In the genomic region with DNA sequence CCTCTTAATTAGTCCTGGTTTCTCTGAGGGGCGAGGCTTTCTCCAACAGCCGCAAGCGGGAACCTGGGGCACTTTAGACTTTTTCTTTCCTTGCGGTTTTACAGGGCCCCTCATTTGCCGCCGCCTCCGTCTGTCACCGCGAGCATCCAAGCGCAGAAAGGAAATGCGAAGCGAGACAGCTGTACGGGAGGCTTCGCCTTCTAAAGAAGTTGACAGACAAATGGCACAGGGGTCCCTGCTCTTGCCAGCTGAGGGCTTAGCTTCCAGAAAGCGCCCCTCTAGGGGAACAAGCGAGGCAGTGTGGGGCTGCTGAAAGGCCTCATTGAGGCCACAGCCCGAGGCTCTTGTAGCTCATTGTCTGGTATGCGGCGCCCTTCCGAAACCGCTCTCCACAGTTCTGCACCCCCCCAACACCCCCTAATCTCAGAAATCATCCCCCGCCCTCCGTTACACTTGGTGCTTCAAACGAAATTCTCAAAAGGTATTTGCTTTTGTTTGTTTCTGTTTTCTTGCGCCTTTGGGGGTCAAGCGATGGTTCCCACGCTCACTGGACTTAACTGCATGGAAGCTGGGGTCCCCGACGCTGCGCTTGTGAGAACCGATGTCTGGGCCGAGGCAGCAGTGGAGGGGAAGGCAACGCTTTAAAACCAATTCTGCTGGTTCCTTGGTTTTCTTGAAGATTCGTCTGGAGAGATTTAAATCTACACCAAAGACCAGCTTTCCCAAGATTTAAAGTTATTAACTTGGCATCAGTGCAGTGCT, we compare ENCODE assay signal across 8 mouse cellular contexts. TPM values are rescaled to one million over a fixed set of nuclear protein-coding genes. Genes with fewer than 3 reads are reported as not detected.
DNase-seq lines count a peak whose midpoint lies in the region; ATAC-seq and TF ChIP-seq lines count a peak whose summit lies in the region.

No protein-coding gene starts in this region.

- H3K4me3 ChIP-seq in heart, embryonic 12.5 days = peak overlapping the region; percentile 34
- peak overlapping the region; percentile 61 for H3K4me3 ChIP-seq in E14TG2a.4 (replicated peaks; ENCODE audit: low read length)
- H3K4me3 ChIP-seq in forebrain, embryonic 13.5 days = peak overlapping the region; percentile 25
- H3K4me3 ChIP-seq in neural tube, embryonic 11.5 days (ENCODE audit: low read depth, low read length) = 0 out of 2 replicates have a peak overlapping the region, but pooled peaks have one; percentile 0

- H3K27me3 ChIP-seq in heart, embryonic 12.5 days (replicated peaks) = 0 out of 2 replicates have a peak, but pooled peaks cover 6% of the 10 kb centered on the region
- H3K27me3 ChIP-seq in E14TG2a.4 (ENCODE audit: insufficient read depth, low read length) = peaks cover 55% of the 10 kb centered on the region
- H3K27me3 ChIP-seq in forebrain, embryonic 13.5 days = no peaks in the 10 kb centered on the region
- no peaks in the 10 kb centered on the region for H3K27me3 ChIP-seq in neural tube, embryonic 11.5 days (ENCODE audit: control insufficient read depth, insufficient read depth, low read length)

- H3K36me3 ChIP-seq in heart, embryonic 12.5 days = no peaks in the 10 kb centered on the region
- H3K36me3 ChIP-seq in E14TG2a.4 (ENCODE audit: insufficient read depth, low read length) = no peaks in the 10 kb centered on the region
- no peaks in the 10 kb centered on the region for H3K36me3 ChIP-seq in forebrain, embryonic 13.5 days (ENCODE audit: poor library complexity, severe bottlenecking)
- no peaks in the 10 kb centered on the region for H3K36me3 ChIP-seq in neural tube, embryonic 11.5 days (ENCODE audit: control insufficient read depth, insufficient read depth, low read length)

- H3K4me2 ChIP-seq in heart, embryonic 12.5 days = peak overlapping the region; percentile 72
- H3K4me2 ChIP-seq in forebrain, embryonic 13.5 days = peak overlapping the region; percentile 55
- H3K4me2 ChIP-seq in neural tube, embryonic 11.5 days (ENCODE audit: low read depth) = peak overlapping the region; percentile 47

- H3K9me3 ChIP-seq in heart, embryonic 12.5 days (replicated peaks) = no peaks in the 10 kb centered on the region
- H3K9me3 ChIP-seq in E14TG2a.4 (ENCODE audit: low read length) = no peaks in the 10 kb centered on the region
- H3K9me3 ChIP-seq in forebrain, embryonic 13.5 days (replicated peaks) = no peaks in the 10 kb centered on the region
- no peaks in the 10 kb centered on the region for H3K9me3 ChIP-seq in neural tube, embryonic 11.5 days (ENCODE audit: control insufficient read depth, low read length)

- no peak for DNase-seq in heart, postnatal 14 days
- DNase-seq in liver = peak; percentile 44
- peak; percentile 84 for DNase-seq in neural tube, embryonic 11.5 days (ENCODE audit: low spot score)
- no peak for DNase-seq in ovary, postnatal 14 days (ENCODE audit: low spot score)
- DNase-seq in left cerebral cortex, postnatal 36 days (ENCODE audit: low spot score in 2 of 2) = no peak

- 7% methylated on average over 34 of the region's 34 CpGs for WGBS in heart, embryonic 12.5 days
- 1% methylated on average over 34 of the region's 34 CpGs for WGBS in forebrain, embryonic 13.5 days
- 2% methylated on average over 34 of the region's 34 CpGs for WGBS in neural tube, embryonic 11.5 days

- intact Hi-C loops in heart, postnatal 14 days (cut with DNase I) = no loop called here
- intact Hi-C loops in left cerebral cortex, postnatal 36 days (cut with DNase I) = no loop called here

- H3K9ac ChIP-seq in heart, embryonic 12.5 days = peak overlapping the region; percentile 66
- peak overlapping the region; percentile 43 for H3K9ac ChIP-seq in forebrain, embryonic 13.5 days
- H3K9ac ChIP-seq in neural tube, embryonic 11.5 days (ENCODE audit: low read length) = peak overlapping the region; percentile 44

- H3K4me1 ChIP-seq in heart, embryonic 12.5 days (replicated peaks) = peaks cover 9% of the 10 kb centered on the region
- peaks cover 18% of the 10 kb centered on the region for H3K4me1 ChIP-seq in E14TG2a.4 (replicated peaks; ENCODE audit: low read depth, low read length)
- H3K4me1 ChIP-seq in forebrain, embryonic 13.5 days = peaks cover 29% of the 10 kb centered on the region
- H3K4me1 ChIP-seq in neural tube, embryonic 11.5 days (ENCODE audit: control insufficient read depth, insufficient read depth, low read length) = peaks cover 14% of the 10 kb centered on the region

- ATAC-seq in heart, embryonic 12.5 days (ENCODE audit: insufficient number of reproducible peaks, low FRiP score) = no peak
- ATAC-seq in forebrain, embryonic 13.5 days = peak; percentile 98
- ATAC-seq in neural tube, embryonic 11.5 days (ENCODE audit: insufficient read depth, low FRiP score, low TSS enrichment) = peak; percentile 96

- TF ChIP-seq CTCF in E14TG2a.4 (conservative IDR thresholded peaks at IDR 0.05; ENCODE audit: low read length) = no peak

- H3K27ac ChIP-seq in heart, embryonic 12.5 days (ENCODE audit: poor library complexity, severe bottlenecking) = no peak overlapping the region
- H3K27ac ChIP-seq in forebrain, embryonic 13.5 days = peak overlapping the region; percentile 93
- peak overlapping the region; percentile 78 for H3K27ac ChIP-seq in neural tube, embryonic 11.5 days (ENCODE audit: low read depth, low read length)

RNA-seq across cellular contexts. Expression of a gene that starts 22.7 kb away (rescaled TPM):
- 76.1 and 80.8 TPM in 2 replicates for polyA plus RNA-seq in heart, embryonic 12.5 days (2016; fragmentation: Nextera tagmentation; extraction: Ambion mirVana)
- 10 to 100 TPM; 92.3 to 93.0 TPM for total RNA-seq in heart, postnatal 14 days (2021)
- 80.4 and 85.1 TPM in 2 replicates for polyA plus RNA-seq in forebrain, embryonic 13.5 days (2015; fragmentation: Nextera tagmentation; extraction: Ambion mirVana)
- 72.8 and 79.5 TPM in 2 replicates for polyA plus RNA-seq in neural tube, embryonic 11.5 days (2014; fragmentation: Nextera tagmentation; extraction: Ambion mirVana)
- 10 to 100 TPM; 80.1 to 93.9 TPM for total RNA-seq in left cerebral cortex, postnatal 36 days (2021)

RNA-seq across cellular contexts. Expression of a gene that starts 44.0 kb away (rescaled TPM):
- 222 and 229 TPM in 2 replicates for polyA plus RNA-seq in heart, embryonic 12.5 days (2016; fragmentation: Nextera tagmentation; extraction: Ambion mirVana)
- total RNA-seq in heart, postnatal 14 days (2021) = 10 to 100 TPM; 72.7 to 86.1 TPM
- polyA plus RNA-seq in forebrain, embryonic 13.5 days (2015; fragmentation: Nextera tagmentation; extraction: Ambion mirVana) = 322 and 341 TPM in 2 replicates
- 119 and 131 TPM in 2 replicates for polyA plus RNA-seq in neural tube, embryonic 11.5 days (2014; fragmentation: Nextera tagmentation; extraction: Ambion mirVana)
- total RNA-seq in left cerebral cortex, postnatal 36 days (2021) = 10 to 100 TPM; 87.9 to 91.2 TPM

Comparison
In these comparisons a context has a peak if more than half of its experiments do, and no peak if none do; other contexts are left out.
1. H3K4me3 ChIP-seq: peak in every context shown above with its lines; median percentile 61 in E14TG2a.4; 34 in heart, embryonic 12.5 days; 25 in forebrain, embryonic 13.5 days; 0 in neural tube, embryonic 11.5 days.
2. DNase-seq: peak in liver (single experiment) and neural tube, embryonic 11.5 days (single experiment); none in heart, postnatal 14 days (0 of 2), ovary, postnatal 14 days (single experiment) and left cerebral cortex, postnatal 36 days (0 of 2).
3. Peak in every context shown above with its lines, with median percentiles within 50 percentile points of each other: H3K4me2 ChIP-seq and H3K9ac ChIP-seq.